Mouse (Mus musculus): ENCODE measurements around the gene Sipa1.

The Sipa1 gene

GRCm38 (mm10) chr19:5606196-5606595, 57.3 kb downstream of the Sipa1 start:
- no peak for DNase-seq (ENCODE audit: low read depth, low spot score)

DNA sequence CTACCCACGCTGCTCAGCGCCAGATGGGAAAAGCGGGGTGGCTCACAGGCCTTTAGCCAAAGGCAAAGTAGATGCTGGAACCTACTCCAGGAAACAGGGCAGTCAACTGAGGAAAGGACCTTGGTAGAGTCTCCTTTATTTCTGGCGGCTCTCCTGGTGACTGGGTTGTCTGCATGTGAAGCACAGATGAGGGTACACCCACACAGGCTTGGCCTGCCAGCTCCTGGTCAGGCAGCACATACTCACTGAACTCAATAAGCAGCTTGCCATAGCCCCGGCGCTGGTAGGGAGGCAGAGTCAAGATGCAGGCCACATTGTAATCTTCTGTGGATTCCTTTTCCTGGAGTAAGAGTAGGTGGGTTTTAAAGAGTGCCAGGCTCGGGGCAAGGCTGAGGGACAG, 58.4 kb downstream of the Sipa1 start:
- no peak for DNase-seq (ENCODE audit: low read depth, low spot score)

GRCm38 (mm10) chr19:5603664-5604063, 59.8 kb downstream of the Sipa1 start:
- DNase-seq (ENCODE audit: low read depth, low spot score) = no peak

DNA sequence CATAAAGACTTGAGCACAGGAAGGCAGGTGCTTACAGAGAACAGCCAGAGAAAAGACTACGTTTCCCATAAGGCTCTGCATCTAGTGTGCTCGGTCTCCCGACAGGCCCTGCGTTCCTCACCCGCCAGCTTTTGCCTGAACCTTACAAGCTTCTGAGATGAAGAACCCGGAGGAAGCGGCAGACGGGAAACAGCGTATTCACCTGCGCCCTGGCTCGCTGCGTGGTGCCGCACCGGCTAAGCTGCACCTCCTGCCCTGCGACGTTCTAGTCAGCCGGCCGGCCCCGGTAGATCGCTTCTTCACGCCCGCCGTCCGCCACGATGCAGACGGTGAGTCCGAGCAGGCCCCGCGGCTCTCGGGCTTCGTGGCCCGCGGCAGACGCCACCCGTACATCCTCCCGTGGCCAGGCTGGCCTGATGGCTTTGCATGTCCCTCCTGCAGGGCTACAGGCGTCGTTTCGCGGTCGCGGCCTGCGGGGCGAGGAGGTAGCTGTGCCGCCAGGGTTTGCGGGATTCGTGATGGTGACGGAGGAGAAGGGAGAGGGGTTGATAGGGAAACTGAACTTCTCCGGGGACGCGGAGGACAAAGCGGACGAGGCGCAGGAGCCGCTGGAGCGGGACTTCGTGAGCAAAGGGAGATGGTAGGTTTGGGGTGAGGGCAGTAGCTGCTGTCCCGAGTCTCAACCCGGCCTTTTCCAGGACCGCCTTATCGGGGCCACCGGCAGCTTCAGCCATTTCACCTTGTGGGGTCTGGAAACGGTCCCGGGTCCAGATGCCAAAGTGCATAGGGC, 61.6 kb downstream of the Sipa1 start, which contains the start of gene Rnaseh2c:
Gene Rnaseh2c, plus strand, starts transcription at position 122 of the 790 bp plus-strand sequence.
- peak; percentile 66 for DNase-seq (ENCODE audit: low read depth, low spot score)

All from embryo, embryonic 11.5 days (tissue).